In genomic region chr6:149413256-149413655, GRCm38 (mm10) we compare ENCODE assay signal across 20 mouse cellular contexts. TPM values are rescaled to one million over a fixed set of nuclear protein-coding genes. Genes with fewer than 3 reads are reported as not detected.
DNase-seq lines count a peak whose midpoint lies in the region; ATAC-seq and TF ChIP-seq lines count a peak whose summit lies in the region.
"Had no signal": no experiment of that assay in that cellular context is flagged by ENCODE, and none has a peak within 500 bp of the region (broad histone marks: within the 10 kb centered on the region; RNA-seq: fewer than 3 reads in every experiment).

No protein-coding gene starts in this region.

- H3K79me2 ChIP-seq in MEL (ENCODE audit: control insufficient read depth, insufficient read depth, low read length, poor library complexity) = no peaks in the 10 kb centered on the region; the same call in 1 of the 2 replicates

- no peaks in the 10 kb centered on the region for H3K36me3 ChIP-seq in MEL (ENCODE audit: control insufficient read depth in 1 of 2, insufficient read depth in 2 of 2, low read length in 2 of 2)
- H3K36me3 ChIP-seq: embryonic facial prominence, embryonic 12.5 days; limb, embryonic 15.5 days; liver, embryonic 15.5 days; midbrain, embryonic 15.5 days had no signal

- TF ChIP-seq EP300 in MEL (IDR thresholded peaks at IDR 0.05; ENCODE audit: low read depth in 1 of 2, low read length in 2 of 2) = no peak

- peak; percentile 61 for DNase-seq in cerebellum, adult 11-12 months
- peak; percentile 20 for DNase-seq in MEL (ENCODE audit: low read depth, low spot score)
- DNase-seq in cerebellum, adult 2 months = peak; percentile 63 to 88
- peak; percentile 59 to 72 for DNase-seq in cerebellum, postnatal 36 days
- no peak for DNase-seq in layer of hippocampus, adult 9-10 months (ENCODE audit: low spot score)
- DNase-seq in thymus, postnatal 25 days = no peak
- no peak for DNase-seq in ovary, adult 18-20 months (ENCODE audit: low spot score)
- DNase-seq: gastrocnemius, postnatal 36 days; kidney, adult 18-20 months; layer of hippocampus, postnatal 36 days had no signal

- TF ChIP-seq RAD21 in MEL (IDR thresholded peaks at IDR 0.05; ENCODE audit: low read depth, low read length) = no peak

- no peak overlapping the region for H3K4me3 ChIP-seq in MEL (ENCODE audit: control insufficient read depth in 1 of 2, insufficient read depth in 1 of 2, low read depth in 2 of 2, low read length in 2 of 2)
- no peak overlapping the region for H3K4me3 ChIP-seq in cerebellum, adult 2 months (replicated peaks; ENCODE audit: insufficient read depth, low read depth, low read length)
- H3K4me3 ChIP-seq: embryonic facial prominence, embryonic 12.5 days; erythroblast, embryonic 14.5 days; limb, embryonic 15.5 days; liver, embryonic 15.5 days; midbrain, embryonic 15.5 days had no signal

- H3K27ac ChIP-seq in MEL (ENCODE audit: control insufficient read depth, low read depth, low read length) = no peak overlapping the region
- no peak overlapping the region for H3K27ac ChIP-seq in cerebellum, adult 2 months (ENCODE audit: insufficient read depth, low read length)
- H3K27ac ChIP-seq: embryonic facial prominence, embryonic 12.5 days; kidney, postnatal 0 days; limb, embryonic 15.5 days; liver, embryonic 15.5 days; midbrain, embryonic 15.5 days; stomach, postnatal 0 days had no signal

- no peak overlapping the region for H3K9ac ChIP-seq in MEL (ENCODE audit: control insufficient read depth, low read depth, low read length, poor library complexity, severe bottlenecking)
- H3K9ac ChIP-seq: embryonic facial prominence, embryonic 12.5 days; limb, embryonic 15.5 days; liver, embryonic 15.5 days; midbrain, embryonic 15.5 days had no signal

- TF ChIP-seq CTCF in MEL (IDR thresholded peaks at IDR 0.05 in 2 of 3, conservative IDR thresholded peaks at IDR 0.05 in 1 of 3; ENCODE audit: control insufficient read depth in 1 of 3, insufficient read depth in 1 of 3, low read depth in 2 of 3, low read length in 3 of 3, poor library complexity in 1 of 3, severe bottlenecking in 1 of 3) = no peak
- no peak for TF ChIP-seq CTCF in cerebellum, adult 2 months (IDR thresholded peaks at IDR 0.05; ENCODE audit: borderline replicate concordance, insufficient read depth, low read depth, low read length)

- no peaks in the 10 kb centered on the region; a peak in 1 of 4 replicates for H3K4me1 ChIP-seq in MEL (ENCODE audit: control insufficient read depth in 1 of 2, insufficient read depth in 2 of 2, low read length in 2 of 2)
- H3K4me1 ChIP-seq in cerebellum, adult 2 months (ENCODE audit: control insufficient read depth, insufficient read depth, low read length) = no peaks in the 10 kb centered on the region; the same call in 1 of the 2 replicates

- TF ChIP-seq POLR2A in MEL (IDR thresholded peaks at IDR 0.05; ENCODE audit: control insufficient read depth in 1 of 2, insufficient read depth in 1 of 2, low read depth in 1 of 2, low read length in 2 of 2, poor library complexity in 1 of 2) = no peak
- TF ChIP-seq POLR2A in cerebellum, adult 2 months (IDR thresholded peaks at IDR 0.05; ENCODE audit: borderline replicate concordance, insufficient read depth, low read length) = no peak

- H3K9me3 ChIP-seq in MEL (replicated peaks; ENCODE audit: insufficient read depth, low read length) = no peaks in the 10 kb centered on the region
- H3K9me3 ChIP-seq: embryonic facial prominence, embryonic 12.5 days; limb, embryonic 15.5 days; liver, embryonic 15.5 days; midbrain, embryonic 15.5 days had no signal

- no peak for ATAC-seq in cerebellum, adult (ENCODE audit: insufficient number of reproducible peaks, low FRiP score, low TSS enrichment)
- ATAC-seq: forebrain, embryonic 14.5 days; lung, postnatal 0 days; midbrain, embryonic 15.5 days had no signal

- H3K27me3 ChIP-seq in MEL (ENCODE audit: control insufficient read depth in 1 of 2, insufficient read depth in 2 of 2, low read length in 2 of 2) = no peaks in the 10 kb centered on the region
- no peaks in the 10 kb centered on the region for H3K27me3 ChIP-seq in cerebellum, adult 2 months (ENCODE audit: control insufficient read depth, insufficient read depth, low read length)
- H3K27me3 ChIP-seq: embryonic facial prominence, embryonic 12.5 days; limb, embryonic 15.5 days; midbrain, embryonic 15.5 days had no signal

TF ChIP-seq in MEL, 35 proteins besides CTCF, POLR2A, EP300 and RAD21:
- TF ChIP-seq GATA1 (IDR thresholded peaks at IDR 0.05; ENCODE audit: low read depth, low read length) = no peak
- TF ChIP-seq USF1 (IDR thresholded peaks at IDR 0.05; ENCODE audit: low read depth, low read length) = no peak
- no peak for TF ChIP-seq RCOR1 (IDR thresholded peaks at IDR 0.05; ENCODE audit: low read depth, low read length)
- no peak for TF ChIP-seq CHD2 (IDR thresholded peaks at IDR 0.05; ENCODE audit: low read length)
- no peak for TF ChIP-seq USF2 (IDR thresholded peaks at IDR 0.05; ENCODE audit: borderline replicate concordance in 1 of 2, insufficient read depth in 1 of 2, low read depth in 1 of 2, low read length in 2 of 2)
TF ChIP-seq in MEL: peak in this region for 0.

RNA-seq across cellular contexts. Expression of gene Bicd1, which starts 4.6 kb away (rescaled TPM):
- 1.7 and 2.5 TPM in 2 replicates for total RNA-seq in MEL (2012; rRNA removed)
- 1 to 10 TPM in 1 of 2 experiments, not detected in 1; 1.6 TPM for polyA plus RNA-seq in MEL (2012; ENCODE audit: insufficient read depth in 1 of 2, insufficient read length in 2 of 2, low read depth in 1 of 2, low replicate concordance in 2 of 2, missing spikeins in 1 of 2)
- 27.7 and 29.9 TPM in 2 replicates for polyA plus RNA-seq in cerebellum, adult 2 months (2012; rRNA removed)
- polyA plus RNA-seq: erythroblast, embryonic 14.5 days had no signal

Comparison
In these comparisons a context has a peak if more than half of its experiments do, and no peak if none do; other contexts are left out.
1. DNase-seq: peak in cerebellum, adult 11-12 months (single experiment), MEL (single experiment), cerebellum, adult 2 months (2 of 2) and cerebellum, postnatal 36 days (2 of 2); none in layer of hippocampus, adult 9-10 months (single experiment), thymus, postnatal 25 days (single experiment) and ovary, adult 18-20 months (single experiment).
2. RNA of gene Bicd1, which starts 4.6 kb away (polyA plus RNA-seq): 27.7 to 29.9 TPM in cerebellum, adult 2 months; 1.6 TPM in MEL; every median in the first group is over 10 times any median in the second.